Mouse (Mus musculus) ES-E14 (cell line): ENCODE measurements around the gene Itsn1. TPM values are rescaled to one million over a fixed set of nuclear protein-coding genes. Genes with fewer than 3 reads are reported as not detected.

Experiments used
- DNase-seq: peaks from one replicate; pipeline ENCODE4 v3.0.0-alpha.2; 2013; ENCODE audit warnings: low read depth, low spot score
- H3K27ac ChIP-seq: 2 replicates; pipeline ENCODE4 v1.5.1; 2012; ENCODE audit warnings: low read depth, mild to moderate bottlenecking, low read length, moderate library complexity, mixed read lengths; ENCODE audit not compliant: poor library complexity, insufficient read depth, severe bottlenecking
- H3K36me3 ChIP-seq: 2 replicates; pipeline ENCODE4 v1.6.1; 2012; ENCODE audit warnings: mild to moderate bottlenecking, low read length, moderate library complexity, mixed read lengths; ENCODE audit not compliant: control insufficient read depth, poor library complexity, insufficient read depth, severe bottlenecking
- H3K4me1 ChIP-seq, 2 experiments: fragments of 150-350 bp in 1 of 2; sonication (generic) in 1 of 2; 2 replicates each; pipeline ENCODE4 v1.6.1; 2012; ENCODE audit warnings: low read length in 2 of 2, mild to moderate bottlenecking in 1 of 2, mixed read lengths in 1 of 2; ENCODE audit not compliant: control insufficient read depth in 2 of 2, insufficient read depth in 2 of 2, poor library complexity in 1 of 2
- H3K4me3 ChIP-seq, 2 experiments: fragments of 150-350 bp in 1 of 2; sonication (generic) in 1 of 2; 2 replicates each; pipeline ENCODE4 v1.5.1; 2012; ENCODE audit warnings: low read length in 2 of 2, low read depth in 1 of 2, mild to moderate bottlenecking in 1 of 2, mixed read lengths in 1 of 2; ENCODE audit not compliant: insufficient read depth in 1 of 2, poor library complexity in 1 of 2, severe bottlenecking in 1 of 2
- H3K9ac ChIP-seq: 2 replicates; pipeline ENCODE4 v1.6.1; 2012; ENCODE audit warnings: low read depth, mild to moderate bottlenecking, low read length, mixed read lengths; ENCODE audit not compliant: poor library complexity, insufficient read depth, severe bottlenecking
- H3K9me3 ChIP-seq: fragments of 150-350 bp; sonication (generic); 2 replicates; pipeline ENCODE4 v1.6.1; 2012; ENCODE audit warnings: low read depth, mild to moderate bottlenecking, low read length; ENCODE audit not compliant: control insufficient read depth, insufficient read depth
- CHD2 ChIP-seq: IDR thresholded peaks from 2 replicates; pipeline ENCODE4 v1.6.1; 2014; ENCODE audit warnings: mild to moderate bottlenecking, low read depth, low read length, inconsistent platforms
- HCFC1 ChIP-seq: IDR thresholded peaks from 2 replicates; pipeline ENCODE4 v1.6.1; 2012; ENCODE audit warnings: low read length, inconsistent platforms, borderline replicate concordance; ENCODE audit not compliant: insufficient read depth
- MAFK ChIP-seq: IDR thresholded peaks from 2 replicates; pipeline ENCODE4 v1.6.1; 2014; ENCODE audit warnings: mild to moderate bottlenecking, low read depth, low read length, inconsistent platforms; ENCODE audit not compliant: insufficient read depth
- ZC3H11A ChIP-seq: IDR thresholded peaks from 2 replicates; pipeline ENCODE4 v1.6.1; 2012; ENCODE audit warnings: low read depth, mild to moderate bottlenecking, inconsistent platforms, low read length, borderline replicate concordance
- ZNF384 ChIP-seq: IDR thresholded peaks from 2 replicates; pipeline ENCODE4 v1.6.1; 2012; ENCODE audit warnings: low read depth, low read length, inconsistent platforms
- in situ Hi-C, 2 experiments: fragments of 600-800 bp; cut with MboI; formaldehyde crosslinking; loops; one replicate each; pipeline ENCODE4 v1.15.1; 2025; ENCODE audit warnings: low sequenced_read_pairs in 2 of 2, inconsistent platforms in 1 of 2; ENCODE audit not compliant: unreplicated experiment in 2 of 2
- total RNA-seq: library from RNA; depleted of rRNA; stranded (reverse); fragments of 300-350 nt; gene quantifications from 2 replicates; pipeline ENCODE4 v1.2.3, GENCODE M21; 2012

Gene Itsn1
- total RNA-seq, 1 experiment, result 28.6 TPM

- H3K4me3 ChIP-seq, result no peak overlapping the region
- no peak overlapping the region for H3K27ac ChIP-seq
- in situ Hi-C loops, result no loop called here
- no peak for DNase-seq
- H3K36me3 ChIP-seq, result peaks cover 14% of the 10 kb centered on the region; the same call in 1 of the 2 replicates
- H3K9me3 ChIP-seq, result no peaks in the 10 kb centered on the region
- no peak overlapping the region for H3K9ac ChIP-seq
- TF ChIP-seq ZNF384 (0 out of 2 replicates have a peak, but pooled peaks have one; percentile 16), MAFK (no peak), CHD2 (no peak), HCFC1 (no peak)
- H3K4me1 ChIP-seq, result 0 out of 4 replicates have a peak, but pooled peaks cover 0 to 2% of the 10 kb centered on the region in 2 experiments
Observed at GRCm38 (mm10) chr16:91698995-91699394, 30.1 kb upstream of the Itsn1 start.

GRCm38 (mm10) chr16:91701908-91702307, 27.2 kb upstream of the Itsn1 start:
- no peak for TF ChIP-seq HCFC1
- TF ChIP-seq CHD2, result no peak
- TF ChIP-seq ZNF384, result no peak
- no peak for TF ChIP-seq MAFK
- no peak for TF ChIP-seq ZC3H11A
- H3K36me3 ChIP-seq, result peaks cover 11% of the 10 kb centered on the region; the same call in 1 of the 2 replicates
- in situ Hi-C loops, result loop anchor here (25.0 kb wide), 1 partner anchor 210 kb away; no protein-coding TSS in a partner anchor
- H3K4me3 ChIP-seq, result no peak overlapping the region
- no peak overlapping the region for H3K27ac ChIP-seq
- H3K9ac ChIP-seq, result no peak overlapping the region
- no peak for DNase-seq
- peaks cover 0 to 2% of the 10 kb centered on the region in 2 experiments; a peak in 1 of 4 replicates for H3K4me1 ChIP-seq
- H3K9me3 ChIP-seq, result no peaks in the 10 kb centered on the region

- in situ Hi-C loops, result loop anchor here (25.0 kb wide), 1 partner anchor 210 kb away; no protein-coding TSS in a partner anchor
- Histone ChIP-seq H3K4me1 (peaks cover 0 to 2% of the 10 kb centered on the region in 2 experiments; a peak in 1 of 4 replicates), H3K9ac (no peak overlapping the region), H3K27ac (no peak overlapping the region), H3K36me3 (peaks cover 9% of the 10 kb centered on the region; the same call in 1 of the 2 replicates), H3K4me3 (no peak overlapping the region), H3K9me3 (no peaks in the 10 kb centered on the region)
- TF ChIP-seq CHD2 (no peak), HCFC1 (no peak), ZC3H11A (no peak), MAFK (no peak), ZNF384 (no peak)
- DNase-seq, result no peak
Observed at GRCm38 (mm10) chr16:91702771-91703188, 26.3 kb upstream of the Itsn1 start.

GRCm38 (mm10) chr16:91704603-91705340, 24.3 kb upstream of the Itsn1 start:
- in situ Hi-C loops, result loop anchor here (25.0 kb wide), 1 partner anchor 208 kb away; no protein-coding TSS in a partner anchor
- Histone ChIP-seq H3K4me3 (no peak overlapping the region), H3K4me1 (peaks cover 0 to 2% of the 10 kb centered on the region in 2 experiments; a peak in 1 of 4 replicates), H3K9me3 (peaks cover 4% of the 10 kb centered on the region; the same call in 1 of the 2 replicates), H3K9ac (no peak overlapping the region), H3K27ac (no peak overlapping the region), H3K36me3 (peaks cover 5% of the 10 kb centered on the region; the same call in 1 of the 2 replicates)
- DNase-seq, result no peak
- TF ChIP-seq HCFC1, result no peak
- TF ChIP-seq ZNF384, result no peak
- no peak for TF ChIP-seq MAFK
- no peak for TF ChIP-seq ZC3H11A

- no peak overlapping the region for H3K27ac ChIP-seq
- no peak for DNase-seq
- H3K36me3 ChIP-seq, result peaks cover 18% of the 10 kb centered on the region
- H3K4me1 ChIP-seq, result no peaks in the 10 kb centered on the region
- H3K4me3 ChIP-seq, result no peak overlapping the region
- in situ Hi-C loops, result loop anchor here (25.0 kb wide), 1 partner anchor 202 kb away; no protein-coding TSS in a partner anchor
- no peak overlapping the region for H3K9ac ChIP-seq
- peaks cover 9% of the 10 kb centered on the region for H3K9me3 ChIP-seq
- TF ChIP-seq ZNF384, result no peak
- TF ChIP-seq HCFC1, result no peak
- TF ChIP-seq ZC3H11A, result no peak
- no peak for TF ChIP-seq MAFK
- TF ChIP-seq CHD2, result no peak
Observed at GRCm38 (mm10) chr16:91710241-91710640, 18.8 kb upstream of the Itsn1 start.
